Mouse (Mus musculus): ENCODE results near the gene Mad1l1. TPM values are rescaled to one million over a fixed set of nuclear protein-coding genes. Genes with fewer than 3 reads are reported as not detected.

Mad1l1 gene
- polyA plus RNA-seq, 1 experiment from 2014 or later: 34.7 TPM

GRCm38 (mm10) chr5:140254656-140255055, 66.7 kb downstream of the Mad1l1 start:
- Histone ChIP-seq H3K4me3 (replicated peaks) (no peak overlapping the region), H3K9me3 (no peaks in the 10 kb centered on the region), H3K4me1 (replicated peaks) (no peaks in the 10 kb centered on the region), H3K27ac (no peak overlapping the region), H3K36me3 (0 out of 2 replicates have a peak, but pooled peaks cover 2% of the 10 kb centered on the region), H3K9ac (no peak overlapping the region), H3K4me2 (replicated peaks) (no peak overlapping the region), H3K27me3 (replicated peaks) (no peaks in the 10 kb centered on the region)
- 81% methylated on average over 1 of the region's 1 CpGs for WGBS
- ATAC-seq: no peak

DNA sequence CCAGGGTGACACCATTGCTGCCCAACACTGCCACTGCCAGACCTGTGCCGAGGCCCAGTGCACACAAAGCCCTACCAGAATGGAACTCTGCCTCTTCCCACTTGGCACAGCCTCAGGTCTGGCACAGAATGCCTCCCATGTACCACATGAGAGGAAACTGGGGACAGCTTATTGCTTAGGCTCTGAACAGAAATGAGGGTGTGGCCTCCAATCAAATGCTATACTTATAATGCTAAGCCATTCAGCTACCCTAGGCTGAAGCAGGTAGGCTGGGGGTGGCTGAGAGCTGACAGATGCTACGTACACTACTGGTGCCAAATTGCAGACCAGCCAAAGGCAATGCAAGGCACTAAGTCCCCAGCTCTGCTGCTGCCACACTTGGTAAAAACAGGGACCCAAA, 69.4 kb downstream of the Mad1l1 start:
- Histone ChIP-seq H3K9me3 (no peaks in the 10 kb centered on the region), H3K4me3 (replicated peaks) (no peak overlapping the region), H3K27me3 (replicated peaks) (no peaks in the 10 kb centered on the region), H3K27ac (no peak overlapping the region), H3K4me1 (replicated peaks) (no peaks in the 10 kb centered on the region), H3K4me2 (replicated peaks) (no peak overlapping the region), H3K9ac (no peak overlapping the region), H3K36me3 (0 out of 2 replicates have a peak, but pooled peaks cover 2% of the 10 kb centered on the region)
- no peak for ATAC-seq
- 90% methylated on average over 2 of the region's 2 CpGs for WGBS

- Histone ChIP-seq H3K4me2 (replicated peaks) (no peak overlapping the region), H3K36me3 (0 out of 2 replicates have a peak, but pooled peaks cover 2% of the 10 kb centered on the region), H3K4me1 (replicated peaks) (no peaks in the 10 kb centered on the region), H3K9me3 (no peaks in the 10 kb centered on the region), H3K9ac (no peak overlapping the region), H3K27me3 (replicated peaks) (no peaks in the 10 kb centered on the region), H3K27ac (no peak overlapping the region), H3K4me3 (replicated peaks) (no peak overlapping the region)
- 83% methylated on average over 3 of the region's 3 CpGs for WGBS
- ATAC-seq: no peak
Measured at GRCm38 (mm10) chr5:140250370-140250769, 71.0 kb downstream of the Mad1l1 start.

GRCm38 (mm10) chr5:140249359-140250062, 71.8 kb downstream of the Mad1l1 start:
- no peak for ATAC-seq
- Histone ChIP-seq H3K4me3 (replicated peaks) (no peak overlapping the region), H3K4me1 (replicated peaks) (no peaks in the 10 kb centered on the region), H3K36me3 (0 out of 2 replicates have a peak, but pooled peaks cover 2% of the 10 kb centered on the region), H3K9me3 (no peaks in the 10 kb centered on the region), H3K27me3 (replicated peaks) (no peaks in the 10 kb centered on the region), H3K4me2 (replicated peaks) (no peak overlapping the region), H3K9ac (no peak overlapping the region), H3K27ac (no peak overlapping the region)
- WGBS: 93% methylated on average over 6 of the region's 6 CpGs

DNA sequence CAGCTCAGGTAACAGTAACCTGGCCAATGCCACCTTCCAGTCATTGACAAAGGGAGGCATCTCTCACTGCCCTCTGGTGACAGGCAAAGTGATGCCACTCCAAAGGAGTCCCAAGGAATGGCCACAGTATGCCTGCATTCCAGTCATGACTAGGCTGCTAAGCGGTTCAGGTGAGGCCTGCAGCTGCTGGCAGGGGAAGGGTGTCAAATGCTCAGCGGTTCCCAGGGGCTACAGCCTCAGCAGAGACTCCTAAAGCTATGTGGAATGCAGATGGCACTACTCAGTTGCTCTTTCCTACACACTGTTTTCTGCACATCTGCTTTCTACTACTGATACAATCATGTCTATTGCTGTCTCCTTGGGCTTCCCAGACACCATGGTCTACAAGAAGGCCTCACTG, 73.3 kb downstream of the Mad1l1 start:
- H3K27ac ChIP-seq: no peak overlapping the region
- 64% methylated on average over 2 of the region's 2 CpGs for WGBS

DNA sequence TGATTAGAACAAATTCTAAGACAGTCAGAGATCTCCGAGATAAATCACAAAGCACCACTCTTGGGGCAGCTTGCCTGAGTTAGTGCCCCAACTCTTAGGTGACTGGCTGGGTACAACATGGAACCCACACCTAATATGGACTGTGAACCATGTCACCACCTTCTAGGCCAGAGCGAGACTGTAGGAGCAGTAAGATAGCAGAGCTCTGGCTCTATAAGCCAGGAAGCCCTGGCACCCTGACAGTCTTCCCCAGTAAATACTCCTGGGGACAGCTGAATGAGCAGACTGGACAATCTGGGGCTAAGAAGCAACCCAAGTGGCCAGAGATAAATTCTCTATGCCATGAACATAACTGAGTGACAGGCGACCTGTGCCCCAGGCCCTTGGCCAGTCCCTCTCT, 81.1 kb downstream of the Mad1l1 start:
- H3K9ac ChIP-seq: no peak overlapping the region
- 90% methylated on average over 3 of the region's 3 CpGs for whole genome bisulfite sequencing
- no peak for ATAC-seq
- H3K9me3 ChIP-seq: no peaks in the 10 kb centered on the region
- no peaks in the 10 kb centered on the region for H3K27me3 ChIP-seq (replicated peaks)
- no peaks in the 10 kb centered on the region for H3K4me1 ChIP-seq (replicated peaks)
- H3K36me3 ChIP-seq: no peaks in the 10 kb centered on the region
- H3K4me2 ChIP-seq (replicated peaks): no peak overlapping the region
- no peak overlapping the region for H3K27ac ChIP-seq
- H3K4me3 ChIP-seq (replicated peaks): no peak overlapping the region

More for the DNA sequence above, 73.3 kb downstream of the Mad1l1 start:
- Histone ChIP-seq H3K9me3 (no peaks in the 10 kb centered on the region), H3K4me1 (replicated peaks) (no peaks in the 10 kb centered on the region), H3K4me3 (replicated peaks) (no peak overlapping the region), H3K9ac (no peak overlapping the region), H3K27me3 (replicated peaks) (no peaks in the 10 kb centered on the region), H3K36me3 (0 out of 2 replicates have a peak, but pooled peaks cover 2% of the 10 kb centered on the region), H3K4me2 (replicated peaks) (no peak overlapping the region)
- no peak for ATAC-seq

GRCm38 (mm10) chr5:140238880-140239279, 82.5 kb downstream of the Mad1l1 start:
- Histone ChIP-seq H3K4me1 (replicated peaks) (no peaks in the 10 kb centered on the region), H3K4me3 (replicated peaks) (no peak overlapping the region), H3K36me3 (no peaks in the 10 kb centered on the region), H3K27ac (no peak overlapping the region), H3K9me3 (no peaks in the 10 kb centered on the region), H3K9ac (no peak overlapping the region), H3K4me2 (replicated peaks) (no peak overlapping the region), H3K27me3 (replicated peaks) (no peaks in the 10 kb centered on the region)
- no peak for ATAC-seq
- 79% methylated on average over 3 of the region's 3 CpGs for WGBS

- Histone ChIP-seq H3K27ac (no peak overlapping the region), H3K4me2 (replicated peaks) (no peak overlapping the region), H3K9me3 (no peaks in the 10 kb centered on the region), H3K9ac (no peak overlapping the region), H3K4me3 (replicated peaks) (no peak overlapping the region), H3K4me1 (replicated peaks) (no peaks in the 10 kb centered on the region), H3K36me3 (0 out of 2 replicates have a peak, but pooled peaks cover 2% of the 10 kb centered on the region), H3K27me3 (replicated peaks) (no peaks in the 10 kb centered on the region)
- 84% methylated on average over 6 of the region's 6 CpGs for WGBS
- no peak for ATAC-seq
Measured at GRCm38 (mm10) chr5:140230818-140231217, 90.5 kb downstream of the Mad1l1 start.

DNA sequence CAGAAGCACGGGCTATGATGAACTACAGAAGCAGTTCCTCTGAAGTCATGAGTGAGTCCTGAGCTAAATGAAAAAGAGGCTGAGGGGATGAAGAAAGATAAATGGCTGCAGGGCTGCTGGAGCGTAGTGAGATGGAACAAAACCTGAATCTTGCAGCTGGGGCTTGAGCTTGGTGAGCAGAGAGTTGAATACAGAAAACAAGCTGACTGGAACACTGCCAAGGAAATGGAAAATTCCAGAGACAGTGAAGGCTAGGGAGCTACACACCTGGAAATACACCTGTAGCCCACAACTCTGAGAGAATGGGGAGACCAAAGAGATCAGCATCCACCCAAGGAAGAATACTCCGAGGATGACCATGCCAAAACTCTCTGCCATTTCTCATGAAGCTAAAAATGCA, 93.0 kb downstream of the Mad1l1 start:
- WGBS: 90% methylated on average over 3 of the region's 3 CpGs
- Histone ChIP-seq H3K4me1 (replicated peaks) (no peaks in the 10 kb centered on the region), H3K9ac (no peak overlapping the region), H3K4me2 (replicated peaks) (no peak overlapping the region), H3K27ac (no peak overlapping the region), H3K4me3 (replicated peaks) (no peak overlapping the region), H3K27me3 (replicated peaks) (no peaks in the 10 kb centered on the region), H3K36me3 (0 out of 2 replicates have a peak, but pooled peaks cover 2% of the 10 kb centered on the region), H3K9me3 (no peaks in the 10 kb centered on the region)
- no peak for ATAC-seq

DNA sequence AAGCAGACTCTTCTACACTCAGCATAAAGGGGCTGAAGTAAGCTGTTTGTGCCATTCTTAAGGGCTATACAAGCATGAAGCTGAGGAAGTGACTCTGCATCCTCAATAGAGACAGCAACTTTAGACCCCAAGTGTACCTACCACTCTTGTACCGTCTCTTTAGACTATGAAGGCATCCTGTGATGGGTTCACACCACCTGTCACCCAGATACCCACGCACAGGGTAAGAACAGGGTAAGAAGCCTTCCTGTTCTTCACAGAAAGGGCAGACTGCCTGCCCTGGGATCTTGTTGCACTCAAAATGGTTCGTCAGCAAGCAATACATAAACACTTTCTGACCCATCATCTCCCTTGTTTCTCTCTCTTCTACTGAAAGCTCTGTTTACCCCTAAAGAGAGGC, 94.5 kb downstream of the Mad1l1 start:
- WGBS: 82% methylated on average over 3 of the region's 3 CpGs
- Histone ChIP-seq H3K4me3 (replicated peaks) (no peak overlapping the region), H3K27me3 (replicated peaks) (no peaks in the 10 kb centered on the region), H3K9ac (no peak overlapping the region), H3K9me3 (no peaks in the 10 kb centered on the region), H3K4me1 (replicated peaks) (no peaks in the 10 kb centered on the region), H3K4me2 (replicated peaks) (no peak overlapping the region), H3K27ac (no peak overlapping the region), H3K36me3 (0 out of 2 replicates have a peak, but pooled peaks cover 2% of the 10 kb centered on the region)
- ATAC-seq: no peak

DNA sequence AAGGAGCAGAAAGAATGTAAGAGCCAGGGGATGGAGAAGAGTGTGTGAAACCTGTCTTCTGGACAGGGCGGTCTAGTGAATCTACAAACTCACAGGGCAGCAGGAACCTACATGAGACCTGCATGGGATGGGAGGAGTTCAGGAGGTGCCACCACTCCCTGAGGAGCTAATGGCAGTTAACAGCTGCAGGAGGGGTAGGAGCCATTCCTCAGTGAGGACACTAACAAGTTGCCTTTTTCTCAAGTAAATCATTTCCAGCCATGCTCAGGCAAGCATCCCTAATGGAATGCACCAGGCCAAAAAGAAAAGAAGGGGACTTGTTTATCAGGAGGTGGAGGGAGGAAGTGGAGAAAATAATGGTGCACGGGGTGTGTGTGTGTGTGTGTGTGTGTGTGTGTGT, 95.5 kb downstream of the Mad1l1 start:
- ATAC-seq: no peak
- H3K4me3 ChIP-seq (replicated peaks): no peak overlapping the region
- H3K9ac ChIP-seq: no peak overlapping the region
- no peak overlapping the region for H3K4me2 ChIP-seq (replicated peaks)
- no peaks in the 10 kb centered on the region for H3K9me3 ChIP-seq
- 85% methylated on average over 2 of the region's 2 CpGs for WGBS
- no peak overlapping the region for H3K27ac ChIP-seq
- H3K27me3 ChIP-seq (replicated peaks): no peaks in the 10 kb centered on the region
- H3K4me1 ChIP-seq (replicated peaks): no peaks in the 10 kb centered on the region
- H3K36me3 ChIP-seq: 0 out of 2 replicates have a peak, but pooled peaks cover 2% of the 10 kb centered on the region

DNA sequence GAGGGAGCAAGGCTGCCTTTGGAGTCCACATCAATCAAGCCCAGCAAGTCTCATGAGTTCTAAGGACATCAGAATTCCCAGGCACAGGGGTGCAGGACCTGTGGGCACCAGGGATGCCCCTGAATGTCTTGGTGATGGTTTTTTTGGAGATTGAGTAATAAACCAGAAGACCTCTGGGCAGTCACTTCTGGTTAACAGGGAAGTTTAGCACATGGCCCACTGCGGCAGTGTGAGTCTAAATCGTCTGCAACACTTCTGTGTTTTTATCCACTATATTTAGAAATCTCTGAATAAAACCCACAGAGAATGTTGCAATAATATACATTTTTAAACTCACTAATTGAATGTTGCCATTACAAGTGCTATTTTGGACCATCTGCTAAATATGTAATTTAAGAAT, 96.2 kb downstream of the Mad1l1 start:
- no peak overlapping the region for H3K4me3 ChIP-seq (replicated peaks)
- H3K27me3 ChIP-seq (replicated peaks): no peaks in the 10 kb centered on the region

More for the DNA sequence above, 96.2 kb downstream of the Mad1l1 start:
- H3K9ac ChIP-seq: no peak overlapping the region
- no peak for ATAC-seq
- H3K9me3 ChIP-seq: no peaks in the 10 kb centered on the region
- H3K4me1 ChIP-seq (replicated peaks): no peaks in the 10 kb centered on the region
- WGBS: 84% methylated on average over 2 of the region's 2 CpGs
- H3K27ac ChIP-seq: no peak overlapping the region
- 0 out of 2 replicates have a peak, but pooled peaks cover 2% of the 10 kb centered on the region for H3K36me3 ChIP-seq
- H3K4me2 ChIP-seq (replicated peaks): no peak overlapping the region
